Mouse (Mus musculus) ES-E14 (cell line): ENCODE measurements at regions not wholly inside any gene's neighbourhood (a gene's known extent, or its start where the extent isn't known, plus 50 kb on each side); places are given as distances from the start of the nearest gene placed in this dataset.

Experiments
- CHD2 ChIP-seq: IDR thresholded peaks from 2 replicates; pipeline ENCODE4 v1.6.1; 2014; ENCODE audit warnings: mild to moderate bottlenecking, low read depth, low read length, inconsistent platforms
- HCFC1 ChIP-seq: IDR thresholded peaks from 2 replicates; pipeline ENCODE4 v1.6.1; 2012; ENCODE audit warnings: low read length, inconsistent platforms, borderline replicate concordance; ENCODE audit not compliant: insufficient read depth
- MAFK ChIP-seq: IDR thresholded peaks from 2 replicates; pipeline ENCODE4 v1.6.1; 2014; ENCODE audit warnings: mild to moderate bottlenecking, low read depth, low read length, inconsistent platforms; ENCODE audit not compliant: insufficient read depth
- ZNF384 ChIP-seq: IDR thresholded peaks from 2 replicates; pipeline ENCODE4 v1.6.1; 2012; ENCODE audit warnings: low read depth, low read length, inconsistent platforms

- TF ChIP-seq MAFK (no peak), ZNF384 (no peak), CHD2 (no peak), HCFC1 (no peak)
Measured at GRCm38 (mm10) chr5:81970525-81971011, 950.6 kb downstream of the Adgrl3 start.
